31 mouse cellular contexts compared by ENCODE assay signal in genomic region chr3:37766628-37767027, GRCm38 (mm10). TPM values are rescaled to one million over a fixed set of nuclear protein-coding genes. Genes with fewer than 3 reads are reported as not detected.
DNase-seq lines count a peak whose midpoint lies in the region; ATAC-seq lines count a peak whose summit lies in the region.
"Had no signal": no experiment of that assay in that cellular context is flagged by ENCODE, and none has a peak within 500 bp of the region (broad histone marks: within the 10 kb centered on the region; RNA-seq: fewer than 3 reads in every experiment).

No protein-coding gene starts in this region.

- no peaks in the 10 kb centered on the region for H3K9me3 ChIP-seq in embryonic facial prominence, embryonic 14.5 days (ENCODE audit: control insufficient read depth, low read length)
- no peaks in the 10 kb centered on the region for H3K9me3 ChIP-seq in embryonic facial prominence, embryonic 10.5 days
- no peaks in the 10 kb centered on the region for H3K9me3 ChIP-seq in kidney, embryonic 14.5 days (ENCODE audit: control insufficient read depth, low read length)
- H3K9me3 ChIP-seq in lung, embryonic 15.5 days, result no peaks in the 10 kb centered on the region
- H3K9me3 ChIP-seq in neural tube, embryonic 15.5 days (replicated peaks), result no peaks in the 10 kb centered on the region
- H3K9me3 ChIP-seq: heart, embryonic 13.5 days; hindbrain, embryonic 15.5 days; liver, embryonic 12.5 days had no signal

- H3K9ac ChIP-seq in embryonic facial prominence, embryonic 14.5 days (ENCODE audit: low read depth, low read length), result no peak overlapping the region
- no peak overlapping the region for H3K9ac ChIP-seq in kidney, embryonic 14.5 days (ENCODE audit: low read depth, low read length)
- H3K9ac ChIP-seq in lung, embryonic 15.5 days, result no peak overlapping the region
- H3K9ac ChIP-seq in neural tube, embryonic 15.5 days (replicated peaks), result no peak overlapping the region
- H3K9ac ChIP-seq: heart, embryonic 13.5 days; hindbrain, embryonic 15.5 days; limb, embryonic 13.5 days; liver, embryonic 12.5 days had no signal

- H3K4me3 ChIP-seq in embryonic facial prominence, embryonic 14.5 days (ENCODE audit: low read depth, low read length), result no peak overlapping the region
- H3K4me3 ChIP-seq in embryonic facial prominence, embryonic 10.5 days, result no peak overlapping the region
- no peak overlapping the region for H3K4me3 ChIP-seq in kidney, embryonic 14.5 days (ENCODE audit: low read length)
- no peak overlapping the region for H3K4me3 ChIP-seq in lung, embryonic 15.5 days
- no peak overlapping the region for H3K4me3 ChIP-seq in neural tube, embryonic 15.5 days (replicated peaks)
- H3K4me3 ChIP-seq: heart, embryonic 13.5 days; hindbrain, embryonic 15.5 days; layer of hippocampus, adult 2 months; left cerebral cortex, adult 2 months; limb, embryonic 13.5 days; liver, embryonic 12.5 days had no signal

- no peak overlapping the region for H3K4me2 ChIP-seq in embryonic facial prominence, embryonic 14.5 days (ENCODE audit: low read depth, low read length)
- no peak overlapping the region for H3K4me2 ChIP-seq in kidney, embryonic 14.5 days (replicated peaks; ENCODE audit: low read depth, low read length)
- H3K4me2 ChIP-seq in lung, embryonic 15.5 days, result no peak overlapping the region
- H3K4me2 ChIP-seq in neural tube, embryonic 15.5 days, result no peak overlapping the region
- H3K4me2 ChIP-seq: heart, embryonic 13.5 days; hindbrain, embryonic 15.5 days; limb, embryonic 13.5 days; liver, embryonic 12.5 days; midbrain, embryonic 11.5 days had no signal

- peaks cover 20% of the 10 kb centered on the region for H3K4me1 ChIP-seq in embryonic facial prominence, embryonic 14.5 days (ENCODE audit: control insufficient read depth, insufficient read depth, low read length)
- H3K4me1 ChIP-seq in embryonic facial prominence, embryonic 10.5 days, result peaks cover 34% of the 10 kb centered on the region
- H3K4me1 ChIP-seq in kidney, embryonic 14.5 days (ENCODE audit: control insufficient read depth, insufficient read depth, low read length), result peaks cover 29% of the 10 kb centered on the region; the same call in 1 of the 2 replicates
- peaks cover 24% of the 10 kb centered on the region for H3K4me1 ChIP-seq in lung, embryonic 15.5 days
- peaks cover 36% of the 10 kb centered on the region for H3K4me1 ChIP-seq in neural tube, embryonic 15.5 days

- DNase-seq in embryonic facial prominence, embryonic 14.5 days (ENCODE audit: low spot score), result no peak
- DNase-seq in embryonic facial prominence, embryonic 10.5 days (ENCODE audit: low spot score), result no peak
- no peak for DNase-seq in kidney, adult 9 months
- DNase-seq in lung, postnatal 25 days (ENCODE audit: low spot score), result no peak
- DNase-seq in right cerebral cortex, postnatal 14 days, result no peak
- DNase-seq: cerebellum, adult 2 months; cerebellum, postnatal 14 days; gastrocnemius, postnatal 36 days; heart, postnatal 10 days; kidney, postnatal 25 days; lung, adult 18-20 months; lung, postnatal 14 days; right cerebral cortex, adult 18-20 months; right cerebral cortex, postnatal 4 days; thymus, adult 18-20 months; thymus, postnatal 25 days had no signal

- H3K27ac ChIP-seq in embryonic facial prominence, embryonic 14.5 days (replicated peaks; ENCODE audit: low read depth, low read length), result 0 out of 2 replicates have a peak overlapping the region, but pooled peaks have one; percentile 31
- H3K27ac ChIP-seq in embryonic facial prominence, embryonic 10.5 days (replicated peaks), result no peak overlapping the region
- no peak overlapping the region; the same call in 1 of the 2 replicates for H3K27ac ChIP-seq in kidney, embryonic 14.5 days (ENCODE audit: low read depth, low read length)
- peak overlapping the region; percentile 37 for H3K27ac ChIP-seq in lung, embryonic 15.5 days
- H3K27ac ChIP-seq in neural tube, embryonic 15.5 days (replicated peaks), result no peak overlapping the region
- H3K27ac ChIP-seq: heart, embryonic 13.5 days; layer of hippocampus, adult 2 months; left cerebral cortex, adult 2 months; limb, embryonic 13.5 days; liver, embryonic 12.5 days had no signal

- no peaks in the 10 kb centered on the region for H3K27me3 ChIP-seq in embryonic facial prominence, embryonic 14.5 days (replicated peaks; ENCODE audit: control insufficient read depth, insufficient read depth, low read length)
- H3K27me3 ChIP-seq in embryonic facial prominence, embryonic 10.5 days (replicated peaks; ENCODE audit: low read depth, poor library complexity, severe bottlenecking), result no peaks in the 10 kb centered on the region
- H3K27me3 ChIP-seq in kidney, embryonic 14.5 days (ENCODE audit: control insufficient read depth, insufficient read depth, low read length), result no peaks in the 10 kb centered on the region
- no peaks in the 10 kb centered on the region for H3K27me3 ChIP-seq in lung, embryonic 15.5 days
- no peaks in the 10 kb centered on the region for H3K27me3 ChIP-seq in neural tube, embryonic 15.5 days (replicated peaks)
- H3K27me3 ChIP-seq: CH12.LX; heart, embryonic 13.5 days; hindbrain, embryonic 15.5 days; limb, embryonic 13.5 days; liver, embryonic 12.5 days had no signal

- ATAC-seq in embryonic facial prominence, embryonic 14.5 days (ENCODE audit: low read depth), result no peak
- 0 out of 2 replicates have a peak, but pooled peaks have one; percentile 36 for ATAC-seq in kidney, embryonic 14.5 days (ENCODE audit: low FRiP score, low TSS enrichment)
- ATAC-seq in lung, embryonic 15.5 days (ENCODE audit: borderline replicate concordance, extremely low read depth, low FRiP score, low TSS enrichment), result no peak
- ATAC-seq in neural tube, embryonic 15.5 days (ENCODE audit: low FRiP score), result no peak
- ATAC-seq: activated CD4-positive, CD25-positive, alpha-beta regulatory T cell, adult 4 months; forebrain, embryonic 14.5 days; inflammation-experienced regulatory T-cells, adult 6 months; liver, embryonic 12.5 days; midbrain, embryonic 16.5 days had no signal

- H3K36me3 ChIP-seq in embryonic facial prominence, embryonic 14.5 days (ENCODE audit: control insufficient read depth, insufficient read depth, low read length), result no peaks in the 10 kb centered on the region
- H3K36me3 ChIP-seq in embryonic facial prominence, embryonic 10.5 days (replicated peaks), result no peaks in the 10 kb centered on the region
- H3K36me3 ChIP-seq in kidney, embryonic 14.5 days (ENCODE audit: control insufficient read depth, insufficient read depth, low read length), result no peaks in the 10 kb centered on the region
- H3K36me3 ChIP-seq in lung, embryonic 15.5 days, result no peaks in the 10 kb centered on the region
- H3K36me3 ChIP-seq in neural tube, embryonic 15.5 days, result no peaks in the 10 kb centered on the region
- H3K36me3 ChIP-seq: heart, embryonic 13.5 days; hindbrain, embryonic 15.5 days; limb, embryonic 13.5 days; liver, embryonic 12.5 days had no signal

- 53% methylated on average over 4 of the region's 4 CpGs for WGBS in embryonic facial prominence, embryonic 14.5 days
- 67% methylated on average over 4 of the region's 4 CpGs for WGBS in embryonic facial prominence, embryonic 10.5 days
- 15% methylated on average over 4 of the region's 4 CpGs for WGBS in kidney, embryonic 14.5 days
- WGBS in lung, embryonic 15.5 days, result 31% methylated on average over 4 of the region's 4 CpGs
- 36% methylated on average over 4 of the region's 4 CpGs for WGBS in neural tube, embryonic 15.5 days

RNA-seq across cellular contexts. Expression of gene Gm5148, which starts 42.3 kb away (rescaled TPM):
- polyA plus RNA-seq in embryonic facial prominence, embryonic 14.5 days (2014; fragmentation: Nextera tagmentation; extraction: Ambion mirVana), result 5.6 and 5.8 TPM in 2 replicates
- polyA plus RNA-seq in embryonic facial prominence, embryonic 10.5 days (2016; fragmentation: Nextera tagmentation; extraction: Ambion mirVana), result 3.1 and 4.1 TPM in 2 replicates
- polyA plus RNA-seq in kidney, embryonic 14.5 days (2014; fragmentation: Nextera tagmentation; extraction: Ambion mirVana), result 8.1 and 9.4 TPM in 2 replicates
- polyA plus RNA-seq in lung, embryonic 15.5 days (2015; fragmentation: Nextera tagmentation; extraction: Ambion mirVana), result 4.7 and 5.8 TPM in 2 replicates
- polyA plus RNA-seq in neural tube, embryonic 15.5 days (2015; fragmentation: Nextera tagmentation; extraction: Ambion mirVana), result 9.2 and 15.2 TPM in 2 replicates

Comparison
In these comparisons a context has a peak if more than half of its experiments do, and no peak if none do; other contexts are left out.
1. H3K27ac ChIP-seq: peak in embryonic facial prominence, embryonic 14.5 days (single experiment) and lung, embryonic 15.5 days (single experiment); none in embryonic facial prominence, embryonic 10.5 days (single experiment), kidney, embryonic 14.5 days (single experiment) and neural tube, embryonic 15.5 days (single experiment).